Mouse (Mus musculus): Measurements from ENCODE around the gene Smg9. TPM values are rescaled to one million over a fixed set of nuclear protein-coding genes. Genes with fewer than 3 reads are reported as not detected.
A peak's percentile ranks its signal among the peaks of the same experiment; 100 is the strongest.

Gene Smg9
- total RNA-seq, 2 experiments from 2014 or later = 9.4 to 10.2 TPM

GRCm38 (mm10) chr7:24441785-24442184, 42.4 kb downstream of the Smg9 start:
- peak; percentile 75 for DNase-seq
- no peak overlapping the region for H3K27ac ChIP-seq
- peak; percentile 91 for TF ChIP-seq CTCF (IDR thresholded peaks at IDR 0.05)
- intact Hi-C loops (cut with DNase I) = no loop called here
- no peak overlapping the region for H3K4me3 ChIP-seq

- Histone ChIP-seq H3K4me3 (no peak overlapping the region), H3K27ac (no peak overlapping the region)
- no peak for TF ChIP-seq CTCF (IDR thresholded peaks at IDR 0.05)
- intact Hi-C loops (cut with DNase I) = no loop called here
- DNase-seq = no peak
Observed at GRCm38 (mm10) chr7:24442313-24442712, 42.9 kb downstream of the Smg9 start.

GRCm38 (mm10) chr7:24445266-24445926, 46.0 kb downstream of the Smg9 start:
- H3K4me3 ChIP-seq = no peak overlapping the region
- intact Hi-C loops (cut with DNase I) = no loop called here
- no peak for TF ChIP-seq CTCF (IDR thresholded peaks at IDR 0.05)
- DNase-seq = no peak
- H3K27ac ChIP-seq = no peak overlapping the region

GRCm38 (mm10) chr7:24446697-24447340, 47.4 kb downstream of the Smg9 start:
- intact Hi-C loops (cut with DNase I) = no loop called here
- no peak for DNase-seq
- Histone ChIP-seq H3K27ac (no peak overlapping the region), H3K4me3 (no peak overlapping the region)
- TF ChIP-seq CTCF (IDR thresholded peaks at IDR 0.05) = no peak

GRCm38 (mm10) chr7:24448782-24449517, 49.5 kb downstream of the Smg9 start:
- intact Hi-C loops (cut with DNase I) = no loop called here
- no peak overlapping the region for H3K4me3 ChIP-seq
- no peak overlapping the region for H3K27ac ChIP-seq
- TF ChIP-seq CTCF (IDR thresholded peaks at IDR 0.05) = no peak
- DNase-seq = no peak

DNA sequence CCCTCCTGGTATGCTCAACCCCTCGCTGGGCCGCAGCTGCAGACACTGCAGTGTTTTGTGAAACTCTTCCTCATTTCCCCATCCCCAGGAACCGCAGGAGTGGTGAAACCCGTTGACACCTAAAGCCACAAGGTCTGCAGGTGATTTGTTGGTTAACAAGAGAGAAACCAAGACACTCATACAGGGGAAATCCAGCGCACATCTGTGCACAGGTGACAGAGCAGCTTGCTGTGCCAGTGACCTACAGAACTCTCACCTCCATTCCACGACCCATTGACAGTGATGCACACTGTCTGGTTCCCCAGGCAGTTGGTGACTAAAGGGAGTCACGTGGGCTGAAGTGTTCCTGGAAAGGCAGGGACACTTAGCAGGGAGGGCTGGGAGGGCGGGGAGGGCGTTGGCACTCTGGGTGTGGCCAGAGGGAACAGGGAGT, 51.2 kb downstream of the Smg9 start:
- Histone ChIP-seq H3K4me3 (no peak overlapping the region), H3K27ac (no peak overlapping the region)
- DNase-seq = no peak
- intact Hi-C loops (cut with DNase I) = no loop called here
- TF ChIP-seq CTCF (IDR thresholded peaks at IDR 0.05) = no peak

- TF ChIP-seq CTCF (IDR thresholded peaks at IDR 0.05) = no peak
- intact Hi-C loops (cut with DNase I) = no loop called here
Observed at GRCm38 (mm10) chr7:24451855-24452311, 52.5 kb downstream of the Smg9 start, which contains the start of gene Irgc1. TSS of gene Irgc1 (minus strand) at chr7:24452297.

DNA sequence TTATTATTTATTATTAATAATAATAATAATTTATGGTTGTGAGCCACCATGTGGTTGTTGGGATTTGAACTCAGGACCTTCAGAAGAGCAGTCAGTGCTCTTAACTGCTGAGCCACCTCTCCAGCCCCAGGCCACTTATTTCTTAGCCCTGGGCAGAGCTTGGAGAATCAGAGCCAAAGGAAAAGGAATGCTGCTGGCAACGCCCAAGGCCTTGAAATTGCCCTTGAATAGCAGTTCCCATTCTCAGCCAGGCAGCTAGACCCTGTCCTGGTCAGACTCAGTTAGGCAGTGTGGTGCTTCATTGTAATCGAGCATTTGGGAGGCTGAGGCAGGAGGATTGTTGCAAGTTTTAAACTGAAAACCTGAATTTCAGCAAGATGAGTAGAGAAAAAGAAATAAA, 54.8 kb downstream of the Smg9 start:
- Histone ChIP-seq H3K4me3 (no peak overlapping the region), H3K27ac (no peak overlapping the region)
- DNase-seq = no peak
- intact Hi-C loops (cut with DNase I) = no loop called here
- no peak for TF ChIP-seq CTCF (IDR thresholded peaks at IDR 0.05)

More at GRCm38 (mm10) chr7:24451855-24452311, 52.5 kb downstream of the Smg9 start, which contains the start of gene Irgc1:
- no peak within 1 kb of the TSS for H3K27ac ChIP-seq
- no peak for DNase-seq
- no peak within 1 kb of the TSS for H3K4me3 ChIP-seq

- intact Hi-C loops (cut with DNase I) = no loop called here
- DNase-seq = no peak
- H3K4me3 ChIP-seq = no peak overlapping the region
- peak overlapping the region; percentile 74 for H3K27ac ChIP-seq
- no peak for TF ChIP-seq CTCF (IDR thresholded peaks at IDR 0.05)
Observed at GRCm38 (mm10) chr7:24455726-24456125, 56.3 kb downstream of the Smg9 start.

GRCm38 (mm10) chr7:24457726-24458370, 58.4 kb downstream of the Smg9 start:
- Histone ChIP-seq H3K27ac (peak overlapping the region; percentile 24; the same call in 1 of the 2 replicates), H3K4me3 (no peak overlapping the region)
- DNase-seq = no peak
- intact Hi-C loops (cut with DNase I) = no loop called here
- no peak for TF ChIP-seq CTCF (IDR thresholded peaks at IDR 0.05)

- DNase-seq = no peak
- H3K4me3 ChIP-seq = no peak overlapping the region
- intact Hi-C loops (cut with DNase I) = no loop called here
- peak overlapping the region; percentile 46 for H3K27ac ChIP-seq
- TF ChIP-seq CTCF (IDR thresholded peaks at IDR 0.05) = no peak
Observed at GRCm38 (mm10) chr7:24459440-24459839, 60.0 kb downstream of the Smg9 start.

- intact Hi-C loops (cut with DNase I) = no loop called here
- Histone ChIP-seq H3K4me3 (no peak overlapping the region), H3K27ac (peak overlapping the region; percentile 46)
- TF ChIP-seq CTCF (IDR thresholded peaks at IDR 0.05) = no peak
- DNase-seq = peak; percentile 46
Observed at GRCm38 (mm10) chr7:24459843-24460242, 60.4 kb downstream of the Smg9 start.

Data from gastrocnemius, adult 2 months (tissue).